Mouse (Mus musculus): ENCODE measurements around the gene Zfp326.

Gene Zfp326

DNA sequence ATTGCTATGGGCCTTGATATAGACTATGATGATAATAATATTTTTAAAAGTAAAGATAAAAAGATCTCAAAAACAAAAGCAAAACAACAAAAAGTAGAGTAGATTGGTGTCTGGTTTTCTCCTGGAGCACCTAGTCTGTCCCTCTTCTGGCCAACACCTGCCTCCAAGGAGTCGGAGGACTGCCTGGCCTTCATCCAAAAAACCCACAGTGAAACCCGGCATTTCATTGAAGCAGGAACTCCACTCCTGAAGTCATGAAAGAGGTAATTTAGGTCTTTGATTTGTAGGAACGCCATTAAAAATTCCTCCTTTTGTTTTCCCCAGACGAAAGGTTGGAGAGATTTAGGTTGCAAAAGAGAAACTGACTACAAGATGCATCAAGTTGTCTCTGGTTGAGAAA is 8.9 kb upstream of the Zfp326 start:
- DNase-seq (ENCODE audit: low read depth, low spot score): no peak

- peak; percentile 30 for DNase-seq (ENCODE audit: low read depth, low spot score)
These were observed 8.4 kb upstream of the Zfp326 start for GRCm38 (mm10) chr5:105867841-105868447.

- peak; percentile 83 for DNase-seq (ENCODE audit: low read depth, low spot score)
These were observed 7.8 kb upstream of the Zfp326 start for GRCm38 (mm10) chr5:105868593-105868992.

- DNase-seq (ENCODE audit: low read depth, low spot score): no peak
These were observed 6.6 kb upstream of the Zfp326 start for GRCm38 (mm10) chr5:105869739-105870138.

GRCm38 (mm10) chr5:105871140-105871539 is 5.2 kb upstream of the Zfp326 start:
- DNase-seq (ENCODE audit: low read depth, low spot score): no peak

DNA sequence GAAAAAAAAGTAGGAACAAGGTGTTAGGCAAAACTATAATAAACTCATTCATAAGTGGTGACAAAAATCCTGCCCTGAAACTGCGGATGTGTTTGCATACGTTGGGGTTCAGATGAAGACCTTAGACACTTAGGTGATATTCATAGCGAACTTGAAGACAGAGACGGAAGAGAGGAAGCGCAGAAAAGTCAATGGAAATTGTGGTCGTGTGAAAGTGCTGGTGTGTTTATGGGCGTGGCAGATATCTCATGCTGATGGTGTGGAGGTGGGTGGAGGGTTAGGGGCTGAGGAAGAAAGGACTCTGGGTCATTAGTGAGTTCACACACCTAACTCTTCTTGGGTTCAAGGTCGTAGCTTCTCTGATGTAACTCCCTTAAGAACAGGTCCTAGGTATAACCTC is 4.2 kb upstream of the Zfp326 start:
- DNase-seq (ENCODE audit: low read depth, low spot score): no peak

DNA sequence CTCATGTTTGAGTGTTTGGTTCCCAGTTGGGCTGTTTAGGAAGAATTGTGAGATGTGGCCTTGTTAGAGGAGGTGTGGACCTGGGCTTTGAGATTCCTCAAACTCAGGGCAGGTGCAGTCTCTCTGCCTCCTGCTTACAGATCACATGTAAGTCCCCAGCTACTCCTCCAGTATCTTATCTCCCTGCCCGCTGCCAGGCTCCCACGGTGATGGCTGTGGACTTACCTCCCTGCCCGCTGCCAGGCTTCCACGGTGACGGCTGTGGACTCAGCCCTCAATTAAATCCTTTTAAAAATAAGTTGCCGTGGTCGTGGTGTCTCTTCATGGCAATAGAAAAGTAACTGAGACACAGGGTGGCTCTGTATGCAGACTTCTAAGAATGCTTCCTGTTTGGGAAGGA is 3.4 kb upstream of the Zfp326 start:
- DNase-seq (ENCODE audit: low read depth, low spot score): no peak

GRCm38 (mm10) chr5:105873774-105874173 is 2.6 kb upstream of the Zfp326 start:
- no peak for DNase-seq (ENCODE audit: low read depth, low spot score)

DNA sequence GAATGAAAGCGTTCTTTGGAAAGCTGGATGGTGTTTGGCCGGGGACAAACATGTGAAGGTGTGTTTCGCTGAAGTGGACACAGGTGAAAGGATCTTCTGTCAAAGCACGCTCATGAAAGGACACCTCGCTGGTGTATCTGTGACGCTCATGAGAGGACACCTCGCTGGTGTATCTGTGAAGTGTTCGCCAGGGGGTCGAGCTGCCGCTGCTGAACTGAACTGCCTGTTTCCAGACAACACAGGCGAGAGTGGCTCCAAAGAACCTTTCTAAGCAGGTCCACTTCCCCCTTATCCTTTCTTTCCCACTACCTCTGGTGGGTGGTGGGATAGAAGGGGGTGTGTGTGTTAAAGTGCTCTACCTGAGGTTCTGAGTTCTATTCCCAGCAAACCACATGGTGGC is 1.9 kb upstream of the Zfp326 start:
- no peak for DNase-seq (ENCODE audit: low read depth, low spot score)

DNA sequence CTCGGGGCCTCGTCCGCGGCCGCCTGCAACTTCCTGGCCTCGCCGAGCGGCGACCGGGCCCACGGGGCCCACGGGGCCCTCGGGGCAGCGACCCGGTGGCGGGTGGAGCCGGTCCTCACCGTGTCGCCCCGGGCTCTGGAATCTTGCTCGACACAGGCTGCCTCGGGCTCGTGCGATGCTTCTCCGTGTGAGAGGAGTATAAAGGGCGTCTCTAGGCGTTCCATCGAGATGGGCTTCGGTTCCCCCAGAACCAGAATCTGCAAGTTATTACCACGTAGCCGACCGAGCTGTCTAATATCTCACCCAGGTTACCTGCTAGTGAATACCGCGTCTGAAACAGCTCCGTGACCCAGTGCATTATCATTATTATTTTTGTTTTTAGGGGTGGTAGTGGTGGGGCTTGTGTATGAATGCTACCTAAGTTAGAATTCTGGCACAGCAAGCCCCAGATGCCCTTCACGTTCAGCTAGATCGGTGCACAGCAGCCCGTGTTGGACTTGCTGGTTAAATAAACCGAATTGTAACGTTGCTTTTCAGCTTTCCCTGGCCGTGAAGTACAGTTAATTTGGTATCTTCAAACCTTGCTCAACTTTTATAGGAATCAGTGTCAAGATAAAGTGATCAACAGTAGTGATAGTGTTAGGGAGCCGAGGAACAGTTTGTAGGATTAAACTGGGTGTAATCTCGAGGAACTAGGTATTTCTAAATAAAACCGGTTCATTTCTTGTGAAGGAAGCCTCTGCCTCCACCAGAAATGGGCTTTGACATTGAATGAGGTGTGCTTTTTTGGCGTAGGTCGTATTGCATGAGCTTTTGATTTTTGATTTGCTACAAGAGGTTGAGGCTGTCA is 785 bp downstream of the Zfp326 start:
- peak; percentile 17 for DNase-seq (ENCODE audit: low read depth, low spot score)

GRCm38 (mm10) chr5:105887317-105887716 is 11.0 kb downstream of the Zfp326 start:
- DNase-seq (ENCODE audit: low read depth, low spot score): no peak

- no peak for DNase-seq (ENCODE audit: low read depth, low spot score)
These were observed 21.8 kb downstream of the Zfp326 start for GRCm38 (mm10) chr5:105898161-105898560.

- no peak for DNase-seq (ENCODE audit: low read depth, low spot score)
These were observed 32.8 kb downstream of the Zfp326 start for GRCm38 (mm10) chr5:105909209-105909608.

DNA sequence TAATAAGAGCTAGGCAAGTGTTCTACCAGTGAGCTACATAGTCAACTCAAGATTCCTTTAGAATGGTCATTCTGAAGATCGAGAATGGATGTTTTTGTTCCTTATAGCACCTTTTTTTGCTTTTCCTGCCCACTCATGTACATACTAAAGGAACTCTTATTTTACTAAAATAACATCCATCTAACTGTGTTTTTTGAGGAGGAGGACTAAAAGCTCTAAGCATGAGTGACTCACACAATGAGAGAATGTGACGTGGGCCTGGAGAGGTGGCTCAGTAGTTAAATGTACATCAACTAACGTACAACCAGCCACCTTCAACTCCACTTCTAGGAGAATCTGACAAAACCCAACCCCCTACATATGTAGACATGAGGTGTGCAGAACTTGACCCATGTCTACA is 33.3 kb downstream of the Zfp326 start:
- DNase-seq (ENCODE audit: low read depth, low spot score): no peak

- no peak for DNase-seq (ENCODE audit: low read depth, low spot score)
These were observed 35.1 kb downstream of the Zfp326 start for GRCm38 (mm10) chr5:105911498-105911897.

DNA sequence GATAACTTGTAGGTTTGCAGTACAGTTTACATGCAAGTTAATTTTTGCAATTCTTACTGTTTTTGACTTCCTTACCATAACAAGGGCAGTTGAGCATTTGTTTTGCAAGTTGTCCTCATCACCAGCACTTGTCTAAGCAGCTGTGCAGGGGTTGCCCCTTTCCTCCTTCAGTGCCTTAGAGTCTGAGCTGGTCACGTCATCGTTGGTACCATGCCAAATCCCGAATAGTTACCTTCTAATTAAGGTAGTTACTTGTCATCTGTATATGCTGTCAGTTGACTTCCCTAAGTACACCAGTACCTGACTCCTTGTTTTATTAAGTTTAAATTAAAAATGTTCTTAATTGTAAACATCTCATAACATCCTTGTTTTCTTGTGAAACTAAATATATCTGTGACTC is 41.0 kb downstream of the Zfp326 start:
- DNase-seq (ENCODE audit: low read depth, low spot score): no peak

DNA sequence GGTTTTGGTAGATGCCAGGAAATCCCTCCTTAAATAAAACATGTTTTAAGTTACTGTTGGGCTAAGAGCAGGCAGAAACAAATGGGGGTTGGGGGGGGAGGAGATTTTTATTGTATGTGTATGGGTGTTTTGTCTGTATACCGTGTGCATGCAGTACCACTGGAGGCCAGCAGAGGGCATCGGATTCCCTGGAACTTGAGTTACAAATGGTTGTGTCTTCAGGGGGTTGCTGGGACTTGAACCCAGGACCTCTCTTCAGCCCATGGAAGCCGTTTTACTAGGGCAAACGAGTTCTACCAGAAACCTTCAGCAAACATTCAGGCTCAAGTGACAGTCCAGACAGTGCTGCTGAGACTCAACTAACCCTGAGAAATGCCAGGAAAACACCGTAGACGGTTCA is 41.9 kb downstream of the Zfp326 start:
- peak; percentile 23 for DNase-seq (ENCODE audit: low read depth, low spot score)

- DNase-seq (ENCODE audit: low read depth, low spot score): peak; percentile 71
These were observed 46.6 kb downstream of the Zfp326 start for GRCm38 (mm10) chr5:105922818-105923487.

DNA sequence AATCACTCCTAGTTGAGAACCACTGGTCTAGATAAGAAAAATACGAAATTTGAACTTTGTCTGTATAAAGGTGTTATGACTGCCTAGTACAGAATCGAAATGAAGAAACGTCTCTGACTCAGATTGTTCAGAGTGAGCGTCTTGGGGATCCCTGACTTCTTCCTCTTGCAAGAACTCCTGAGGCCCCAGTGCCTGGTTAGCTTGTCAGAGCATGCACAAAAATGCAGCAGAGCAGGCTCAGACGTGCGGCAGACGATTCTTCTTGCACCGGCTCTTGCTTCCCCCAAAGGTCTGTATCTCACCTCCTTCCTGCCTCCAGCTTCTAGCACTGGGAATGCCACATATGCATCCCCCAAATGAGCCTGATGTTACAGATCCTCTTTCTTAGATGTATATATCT is 48.0 kb downstream of the Zfp326 start:
- no peak for DNase-seq (ENCODE audit: low read depth, low spot score)

DNA sequence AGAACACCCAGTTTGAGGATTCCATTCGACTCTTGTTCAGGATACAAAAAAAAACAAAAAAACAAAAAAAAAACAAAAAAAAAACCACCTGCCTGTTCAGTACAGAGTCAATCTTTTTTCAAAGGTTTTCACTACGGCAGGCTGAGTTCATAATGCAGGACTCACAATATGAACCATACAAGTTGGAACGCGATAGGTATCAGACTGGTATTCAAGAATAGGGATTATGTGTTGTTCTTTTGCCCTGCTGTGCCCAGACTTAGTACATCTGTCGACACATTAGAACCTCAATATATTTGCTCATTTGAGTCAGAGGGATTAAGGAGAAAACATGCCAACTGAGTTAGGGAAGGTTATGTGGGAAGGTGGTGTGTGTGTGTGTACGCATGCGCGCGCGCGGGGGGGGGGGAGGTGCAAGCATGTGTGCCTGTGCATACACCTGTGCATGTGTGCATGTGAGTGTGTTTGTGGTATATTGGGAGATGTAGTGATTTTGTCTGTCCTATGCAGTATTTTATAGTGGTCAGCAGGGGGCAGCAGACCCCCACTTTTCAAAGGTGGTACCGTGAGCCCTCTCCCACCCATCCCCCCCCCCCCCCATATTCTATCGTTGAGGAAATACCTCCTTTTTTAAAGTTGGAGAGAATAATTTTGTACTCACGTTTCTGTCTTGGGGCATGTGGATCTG is 49.3 kb downstream of the Zfp326 start:
- peak; percentile 43 for DNase-seq (ENCODE audit: low read depth, low spot score)

- peak; percentile 40 for DNase-seq (ENCODE audit: low read depth, low spot score)
These were observed 53.9 kb downstream of the Zfp326 start for GRCm38 (mm10) chr5:105930282-105930681.

- DNase-seq (ENCODE audit: low read depth, low spot score): no peak
These were observed 56.0 kb downstream of the Zfp326 start for GRCm38 (mm10) chr5:105932392-105932791.

Data from mesoderm, embryonic 11.5 days (tissue).